Mouse (Mus musculus) heart, postnatal 0 days (tissue): ENCODE data around the gene Fxyd1.

Experiments used
- CTCF ChIP-seq: IDR thresholded peaks from 2 replicates; pipeline ENCODE4 v1.5.1; 2016; ENCODE audit warnings: antibody characterized with exemption, control low read depth, low read depth
- EP300 ChIP-seq: IDR thresholded peaks from 2 replicates; pipeline ENCODE4 v1.6.1; 2016; ENCODE audit warnings: antibody characterized with exemption, low read depth

GRCm38 (mm10) chr7:31040281-31041022 is 16.5 kb downstream of the Fxyd1 start:
- TF ChIP-seq CTCF (no peak), EP300 (no peak)
